Mouse (Mus musculus): ENCODE results near the gene Mansc4. TPM values are rescaled to one million over a fixed set of nuclear protein-coding genes. Genes with fewer than 3 reads are reported as not detected.
A peak's percentile ranks its signal among the peaks of the same experiment; 100 is the strongest.

The Mansc4 gene
- polyA plus RNA-seq, 1 experiment from 2014 or later: 0.49 TPM

- ATAC-seq: no peak
- no peak overlapping the region for H3K4me2 ChIP-seq
- H3K9ac ChIP-seq: no peak overlapping the region
- H3K27ac ChIP-seq: no peak overlapping the region
- no peak overlapping the region for H3K4me3 ChIP-seq
- H3K9me3 ChIP-seq (replicated peaks): no peaks in the 10 kb centered on the region
- peaks cover 24% of the 10 kb centered on the region for H3K4me1 ChIP-seq
- 82% methylated on average over 3 of the region's 3 CpGs for WGBS
- no peaks in the 10 kb centered on the region for H3K27me3 ChIP-seq
- peaks cover 9% of the 10 kb centered on the region; the same call in 1 of the 2 replicates for H3K36me3 ChIP-seq (ENCODE audit: poor library complexity, severe bottlenecking)
Measured at GRCm38 (mm10) chr6:147096934-147097333, 10.1 kb upstream of the Mansc4 start.

- H3K36me3 ChIP-seq (ENCODE audit: poor library complexity, severe bottlenecking): peaks cover 9% of the 10 kb centered on the region; the same call in 1 of the 2 replicates
- 94% methylated on average over 4 of the region's 4 CpGs for WGBS
Measured at GRCm38 (mm10) chr6:147096109-147096508, 9.3 kb upstream of the Mansc4 start.

GRCm38 (mm10) chr6:147094771-147095170 lies 7.9 kb upstream of the Mansc4 start:
- Histone ChIP-seq H3K9ac (no peak overlapping the region), H3K4me1 (peaks cover 35% of the 10 kb centered on the region), H3K4me2 (no peak overlapping the region), H3K4me3 (no peak overlapping the region), H3K27ac (no peak overlapping the region), H3K27me3 (no peaks in the 10 kb centered on the region), H3K36me3 (ENCODE audit: poor library complexity, severe bottlenecking) (peaks cover 9% of the 10 kb centered on the region; the same call in 1 of the 2 replicates), H3K9me3 (replicated peaks) (no peaks in the 10 kb centered on the region)
- WGBS: 86% methylated on average over 7 of the region's 7 CpGs
- no peak for ATAC-seq

More at GRCm38 (mm10) chr6:147096109-147096508, 9.3 kb upstream of the Mansc4 start:
- no peak overlapping the region for H3K4me2 ChIP-seq
- no peaks in the 10 kb centered on the region for H3K27me3 ChIP-seq
- H3K9me3 ChIP-seq (replicated peaks): no peaks in the 10 kb centered on the region
- ATAC-seq: no peak
- H3K4me1 ChIP-seq: peaks cover 24% of the 10 kb centered on the region
- no peak overlapping the region for H3K9ac ChIP-seq
- H3K4me3 ChIP-seq: no peak overlapping the region
- no peak overlapping the region for H3K27ac ChIP-seq

- 2% methylated on average over 15 of the region's 15 CpGs for WGBS
- Histone ChIP-seq H3K4me2 (peak overlapping the region; percentile 97), H3K4me1 (peaks cover 33% of the 10 kb centered on the region), H3K36me3 (ENCODE audit: poor library complexity, severe bottlenecking) (peaks cover 9% of the 10 kb centered on the region; the same call in 1 of the 2 replicates), H3K27me3 (peaks cover 7% of the 10 kb centered on the region; the same call in 1 of the 2 replicates), H3K4me3 (peak overlapping the region; percentile 83), H3K9ac (peak overlapping the region; percentile 92), H3K9me3 (replicated peaks) (no peaks in the 10 kb centered on the region), H3K27ac (peak overlapping the region; percentile 86; the same call in 1 of the 2 replicates)
- no peak for ATAC-seq
Measured at GRCm38 (mm10) chr6:147092136-147092535, 5.3 kb upstream of the Mansc4 start.

- Histone ChIP-seq H3K27me3 (peaks cover 7% of the 10 kb centered on the region; the same call in 1 of the 2 replicates), H3K36me3 (ENCODE audit: poor library complexity, severe bottlenecking) (peaks cover 9% of the 10 kb centered on the region; the same call in 1 of the 2 replicates), H3K9me3 (replicated peaks) (no peaks in the 10 kb centered on the region), H3K4me1 (peaks cover 40% of the 10 kb centered on the region), H3K4me3 (peak within 1 kb of the TSS; percentile 83), H3K27ac (peak within 1 kb of the TSS; percentile 86), H3K4me2 (peak within 1 kb of the TSS; percentile 97), H3K9ac (peak within 1 kb of the TSS; percentile 92)
- peak; percentile 92 for ATAC-seq
- under 1% methylated on average over 96 of the region's 99 CpGs for WGBS
Measured at GRCm38 (mm10) chr6:147091136-147092120, 4.6 kb upstream of the Mansc4 start, which contains the start of gene Klhl42. Gene Klhl42 (plus strand): TSS chr6:147091379.

GRCm38 (mm10) chr6:147090191-147090590 lies 3.4 kb upstream of the Mansc4 start:
- 64% methylated on average over 5 of the region's 5 CpGs for WGBS
- H3K9me3 ChIP-seq (replicated peaks): no peaks in the 10 kb centered on the region
- H3K4me1 ChIP-seq: peaks cover 40% of the 10 kb centered on the region
- peak overlapping the region; percentile 83 for H3K4me3 ChIP-seq
- H3K9ac ChIP-seq: no peak overlapping the region
- peaks cover 7% of the 10 kb centered on the region; the same call in 1 of the 2 replicates for H3K27me3 ChIP-seq
- no peak overlapping the region for H3K27ac ChIP-seq
- no peak for ATAC-seq
- H3K4me2 ChIP-seq: peak overlapping the region; percentile 97
- H3K36me3 ChIP-seq (ENCODE audit: poor library complexity, severe bottlenecking): 0 out of 2 replicates have a peak, but pooled peaks cover 4% of the 10 kb centered on the region

- Histone ChIP-seq H3K4me1 (peaks cover 31% of the 10 kb centered on the region), H3K9me3 (replicated peaks) (no peaks in the 10 kb centered on the region), H3K4me2 (no peak overlapping the region), H3K9ac (no peak overlapping the region), H3K27me3 (peaks cover 7% of the 10 kb centered on the region; the same call in 1 of the 2 replicates), H3K27ac (no peak overlapping the region), H3K36me3 (ENCODE audit: poor library complexity, severe bottlenecking) (no peaks in the 10 kb centered on the region), H3K4me3 (no peak overlapping the region)
- no peak for ATAC-seq
- WGBS: 80% methylated on average over 3 of the region's 3 CpGs
Measured at GRCm38 (mm10) chr6:147088517-147088916, 1.7 kb upstream of the Mansc4 start.

GRCm38 (mm10) chr6:147087736-147088135 lies 904 bp upstream of the Mansc4 start:
- Histone ChIP-seq H3K27me3 (peaks cover 7% of the 10 kb centered on the region; the same call in 1 of the 2 replicates), H3K9ac (no peak overlapping the region), H3K4me1 (peaks cover 26% of the 10 kb centered on the region), H3K36me3 (ENCODE audit: poor library complexity, severe bottlenecking) (no peaks in the 10 kb centered on the region), H3K4me2 (no peak overlapping the region), H3K4me3 (no peak overlapping the region), H3K27ac (no peak overlapping the region), H3K9me3 (replicated peaks) (no peaks in the 10 kb centered on the region)
- WGBS: 45% methylated on average over 7 of the region's 7 CpGs
- ATAC-seq: no peak

GRCm38 (mm10) chr6:147085398-147086040 lies 1.3 kb downstream of the Mansc4 start:
- Histone ChIP-seq H3K36me3 (ENCODE audit: poor library complexity, severe bottlenecking) (no peaks in the 10 kb centered on the region), H3K4me1 (peaks cover 14% of the 10 kb centered on the region), H3K9me3 (replicated peaks) (no peaks in the 10 kb centered on the region), H3K4me2 (no peak overlapping the region), H3K27me3 (peaks cover 7% of the 10 kb centered on the region; the same call in 1 of the 2 replicates), H3K9ac (no peak overlapping the region), H3K4me3 (no peak overlapping the region), H3K27ac (no peak overlapping the region)
- ATAC-seq: no peak
- 56% methylated on average over 7 of the region's 7 CpGs for WGBS

GRCm38 (mm10) chr6:147079919-147080318 lies 6.9 kb downstream of the Mansc4 start:
- Histone ChIP-seq H3K9me3 (replicated peaks) (no peaks in the 10 kb centered on the region), H3K9ac (no peak overlapping the region), H3K36me3 (ENCODE audit: poor library complexity, severe bottlenecking) (no peaks in the 10 kb centered on the region), H3K4me2 (no peak overlapping the region), H3K27ac (no peak overlapping the region), H3K4me3 (no peak overlapping the region), H3K27me3 (no peaks in the 10 kb centered on the region), H3K4me1 (peaks cover 7% of the 10 kb centered on the region)
- no peak for ATAC-seq
- WGBS: 92% methylated on average over 10 of the region's 10 CpGs

GRCm38 (mm10) chr6:147076878-147077277 lies 10.0 kb downstream of the Mansc4 start:
- Histone ChIP-seq H3K9ac (no peak overlapping the region), H3K4me2 (no peak overlapping the region), H3K27ac (no peak overlapping the region), H3K9me3 (replicated peaks) (no peaks in the 10 kb centered on the region), H3K4me3 (no peak overlapping the region), H3K4me1 (peaks cover 7% of the 10 kb centered on the region), H3K36me3 (ENCODE audit: poor library complexity, severe bottlenecking) (peaks cover 15% of the 10 kb centered on the region), H3K27me3 (no peaks in the 10 kb centered on the region)
- ATAC-seq: peak; percentile 60
- WGBS: 74% methylated on average over 8 of the region's 8 CpGs
